Mouse (Mus musculus): ENCODE measurements at regions not wholly inside any gene's neighbourhood (a gene's known extent, or its start where the extent isn't known, plus 50 kb on each side); places are given as distances from the start of the nearest gene placed in this dataset.

DNA sequence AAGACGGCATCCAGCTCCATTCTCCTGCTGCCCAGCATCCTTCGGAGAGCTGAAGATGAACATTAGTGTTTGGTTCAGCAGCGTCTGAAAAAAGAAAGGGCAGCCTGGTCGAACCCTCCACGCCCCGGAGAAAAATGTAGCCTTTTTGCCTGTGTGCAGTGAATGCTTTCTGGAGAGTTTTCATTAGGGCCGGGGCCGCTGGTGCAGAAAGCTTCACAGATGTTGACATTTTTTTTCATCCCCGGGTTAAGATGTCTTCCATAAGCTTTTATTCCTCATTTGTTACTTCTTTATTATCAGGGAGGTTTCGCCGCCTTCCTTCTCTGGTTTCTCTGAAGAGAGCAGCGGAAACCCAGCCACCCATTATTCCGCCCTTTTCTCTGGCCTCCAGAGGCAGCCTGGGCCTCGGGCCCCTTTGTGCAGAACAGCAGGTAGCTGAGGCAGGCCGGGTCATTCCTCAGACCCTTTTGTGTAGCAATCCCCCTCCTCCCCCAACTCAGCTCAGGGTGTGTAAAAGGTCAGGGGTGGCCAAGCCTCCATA, 61.4 kb downstream of the Cpn2 start:
- WGBS = 3% methylated on average over 15 of the region's 15 CpGs
- Histone ChIP-seq H3K9me3 (peaks cover 6% of the 10 kb centered on the region), H3K4me3 (peak overlapping the region; percentile 36), H3K4me1 (peaks cover 46% of the 10 kb centered on the region), H3K27me3 (ENCODE audit: poor library complexity, severe bottlenecking) (peaks cover 74% of the 10 kb centered on the region), H3K27ac (peak overlapping the region; percentile 82), H3K36me3 (replicated peaks) (0 out of 2 replicates have a peak, but pooled peaks cover 2% of the 10 kb centered on the region)
- peak; percentile 81 for DNase-seq (ENCODE audit: extremely low spot score, low spot score)
